Mouse (Mus musculus) heart, adult 2 months (tissue): ENCODE results near the gene Cgref1. TPM values are rescaled to one million over a fixed set of nuclear protein-coding genes. Genes with fewer than 3 reads are reported as not detected.
A peak's percentile ranks its signal among the peaks of the same experiment; 100 is the strongest.

ENCODE experiments used
- DNase-seq, 2 experiments: peaks; one replicate each; pipeline ENCODE4 v3.0.0; 2021
- H3K27ac ChIP-seq: fragments of 200-600 bp; 2 replicates; pipeline ENCODE4 v1.8.1; 2022
- H3K27me3 ChIP-seq: fragments of 200-500 bp; 2 replicates; pipeline ENCODE4 v1.6.1; 2012; ENCODE audit warnings: mild to moderate bottlenecking, low read length, inconsistent platforms, mixed read lengths; ENCODE audit not compliant: control insufficient read depth, insufficient read depth
- H3K36me3 ChIP-seq: fragments of 200-500 bp; 2 replicates; pipeline ENCODE4 v1.6.1; 2012; ENCODE audit warnings: low read length, inconsistent platforms; ENCODE audit not compliant: control insufficient read depth, insufficient read depth
- H3K4me1 ChIP-seq: fragments of 200-500 bp; 2 replicates; pipeline ENCODE4 v1.6.1; 2011; ENCODE audit warnings: low read length; ENCODE audit not compliant: control insufficient read depth, insufficient read depth
- H3K4me3 ChIP-seq: fragments of 200-600 bp; 2 replicates; pipeline ENCODE4 v1.8.1; 2022
- H3K79me2 ChIP-seq: fragments of 200-500 bp; replicated peaks from 2 replicates; pipeline ENCODE4 v1.6.1; 2012; ENCODE audit warnings: mild to moderate bottlenecking, inconsistent platforms, low read length, moderate library complexity, mixed read lengths; ENCODE audit not compliant: control insufficient read depth, insufficient read depth
- H3K9ac ChIP-seq: fragments of 200-500 bp; 2 replicates; pipeline ENCODE4 v1.6.1; 2012; ENCODE audit warnings: low read depth, mild to moderate bottlenecking, control low read depth, inconsistent platforms, low read length, mixed read lengths
- CTCF ChIP-seq: fragments of 200-600 bp; IDR thresholded peaks from 2 replicates; pipeline ENCODE4 v1.8.1; 2022; ENCODE audit warnings: antibody characterized with exemption, mild to moderate bottlenecking, moderate library complexity
- EP300 ChIP-seq: fragments of 200-500 bp; IDR thresholded peaks from 2 replicates; pipeline ENCODE4 v1.6.1; 2011; ENCODE audit warnings: low read depth, low read length, control low read depth; ENCODE audit not compliant: insufficient read depth
- POLR2A ChIP-seq: fragments of 200-500 bp; IDR thresholded peaks from 2 replicates; pipeline ENCODE4 v1.6.1; 2011; ENCODE audit warnings: mild to moderate bottlenecking, low read depth, low read length, control low read depth; ENCODE audit not compliant: insufficient read depth
- WGBS: fragments of 180-500 bp; shearing (Covaris S2); methylation state at CpG from one replicate; pipeline ENCODE4 v1.1.7; 2018; 5-methylcytosine and 5-hydroxymethylcytosine counted together
- intact Hi-C: fragments of 180-260 bp; cut with DNase I; formaldehyde crosslinking; loops from one replicate; pipeline ENCODE4 v1.15.1; 2025
- polyA plus RNA-seq: library from polyadenylated mRNA; depleted of rRNA; stranded (reverse); fragments of >200 nt; gene quantifications from 2 replicates; pipeline ENCODE4 v1.2.3, GENCODE M21; 2012; rRNA removed
- total RNA-seq, 2 experiments: library from RNA; stranded (reverse); gene quantifications; 2 replicates each; pipeline ENCODE4 v1.2.3; 2021

Gene Cgref1
- total and polyA plus RNA-seq, 3 experiments, result 0.30 to 2.0 (median 0.73) TPM

GRCm38 (mm10) chr5:30888337-30889087, 56.9 kb downstream of the Cgref1 start, which contains the start of gene Agbl5:
TSS of gene Agbl5 (plus strand) at chr5:30888694.
- Histone ChIP-seq H3K4me3 (peak within 1 kb of the TSS; percentile 84), H3K4me1 (no peaks in the 10 kb centered on the region), H3K27ac (peak within 1 kb of the TSS; percentile 94), H3K79me2 (no peaks in the 10 kb centered on the region), H3K9ac (peak within 1 kb of the TSS; percentile 78), H3K36me3 (no peaks in the 10 kb centered on the region), H3K27me3 (no peaks in the 10 kb centered on the region)
- WGBS, result 0% methylated on average over 41 of the region's 42 CpGs
- intact Hi-C loops, result loop anchor here (1.0 kb wide), 1 partner anchor 19 kb away; no protein-coding TSS in a partner anchor
- peak; percentile 93 for TF ChIP-seq EP300
- no peak for TF ChIP-seq CTCF
- TF ChIP-seq POLR2A, result peak; percentile 17; the same call in 1 of the 2 replicates
- peak; percentile 91 to 93 for DNase-seq

- DNase-seq, result peak; percentile 91 to 92
- peak overlapping the region; percentile 94 for H3K27ac ChIP-seq
- peak overlapping the region; percentile 84 for H3K4me3 ChIP-seq
- H3K36me3 ChIP-seq, result no peaks in the 10 kb centered on the region
- TF ChIP-seq POLR2A (no peak), EP300 (peak; percentile 91), CTCF (no peak)
- intact Hi-C loops, result loop anchor here (1.0 kb wide), 2 partner anchors 19 kb away; partner anchors contain the start of gene Ost4
- H3K9ac ChIP-seq, result peak overlapping the region; percentile 78
- H3K27me3 ChIP-seq, result no peaks in the 10 kb centered on the region
- under 1% methylated on average over 28 of the region's 28 CpGs for WGBS
- H3K79me2 ChIP-seq, result no peaks in the 10 kb centered on the region
- H3K4me1 ChIP-seq, result no peaks in the 10 kb centered on the region
Measured at GRCm38 (mm10) chr5:30887858-30888336, 57.5 kb downstream of the Cgref1 start.

GRCm38 (mm10) chr5:30887331-30887761, 58.0 kb downstream of the Cgref1 start:
- Histone ChIP-seq H3K9ac (peak overlapping the region; percentile 78), H3K27me3 (no peaks in the 10 kb centered on the region), H3K36me3 (no peaks in the 10 kb centered on the region), H3K79me2 (no peaks in the 10 kb centered on the region), H3K4me1 (no peaks in the 10 kb centered on the region), H3K27ac (peak overlapping the region; percentile 94), H3K4me3 (peak overlapping the region; percentile 77)
- TF ChIP-seq POLR2A, result peak; percentile 32; the same call in 1 of the 2 replicates
- TF ChIP-seq CTCF, result no peak
- 0 out of 2 replicates have a peak, but pooled peaks have one; percentile 13 for TF ChIP-seq EP300
- WGBS, result under 1% methylated on average over 19 of the region's 19 CpGs
- DNase-seq, result peak; percentile 78 to 81
- intact Hi-C loops, result loop anchor here (1.0 kb wide), 1 partner anchor 20 kb away; the partner anchor contains the start of gene Ost4

GRCm38 (mm10) chr5:30886731-30887130, 58.7 kb downstream of the Cgref1 start:
- H3K27ac ChIP-seq, result peak overlapping the region; percentile 94
- intact Hi-C loops, result loop anchor here (1.0 kb wide), 1 partner anchor 21 kb away; the partner anchor contains the start of gene Ost4

GRCm38 (mm10) chr5:30886209-30886608, 59.2 kb downstream of the Cgref1 start:
- no peak for TF ChIP-seq EP300
- no peak for TF ChIP-seq POLR2A
- TF ChIP-seq CTCF, result no peak
- intact Hi-C loops, result no loop called here

More at GRCm38 (mm10) chr5:30886731-30887130, 58.7 kb downstream of the Cgref1 start:
- Histone ChIP-seq H3K36me3 (no peaks in the 10 kb centered on the region), H3K9ac (no peak overlapping the region), H3K4me3 (peak overlapping the region; percentile 77), H3K4me1 (no peaks in the 10 kb centered on the region), H3K79me2 (no peaks in the 10 kb centered on the region), H3K27me3 (no peaks in the 10 kb centered on the region)
- TF ChIP-seq EP300 (no peak), CTCF (no peak)
- DNase-seq, result no peak
- WGBS, result 23% methylated on average over 5 of the region's 5 CpGs

More at GRCm38 (mm10) chr5:30886209-30886608, 59.2 kb downstream of the Cgref1 start:
- Histone ChIP-seq H3K27me3 (no peaks in the 10 kb centered on the region), H3K4me3 (no peak overlapping the region), H3K79me2 (no peaks in the 10 kb centered on the region), H3K4me1 (no peaks in the 10 kb centered on the region), H3K9ac (no peak overlapping the region), H3K27ac (no peak overlapping the region), H3K36me3 (no peaks in the 10 kb centered on the region)
- no peak for DNase-seq
- 29% methylated on average over 4 of the region's 4 CpGs for WGBS

Other genes with a start within 250 kb of the Cgref1 start
- 1 to 10 TPM in 1 of 2 experiments, under 1 TPM in 1; 0.61 to 1.3 TPM for gene Dpysl5, start 234.0 kb downstream of the Cgref1 start, total RNA-seq
- gene Dpysl5, start 234.0 kb downstream of the Cgref1 start, polyA plus RNA-seq, result 0.82 and 1.1 TPM in 2 replicates
- 10 to 100 TPM; 36.5 to 38.2 TPM for gene Mapre3, start 130.9 kb downstream of the Cgref1 start, total RNA-seq
- 49.1 and 52.8 TPM in 2 replicates for gene Mapre3, start 130.9 kb downstream of the Cgref1 start, polyA plus RNA-seq
- 10 to 100 TPM; 34.7 to 37.5 TPM for gene Tmem214, start 77.6 kb downstream of the Cgref1 start, total RNA-seq
- 55.3 and 55.7 TPM in 2 replicates for gene Tmem214, start 77.6 kb downstream of the Cgref1 start, polyA plus RNA-seq
- gene Agbl5, start 56.9 kb downstream of the Cgref1 start, total RNA-seq, result 1 to 10 TPM; 4.3 to 4.8 TPM
- 7.8 and 8.7 TPM in 2 replicates for gene Agbl5, start 56.9 kb downstream of the Cgref1 start, polyA plus RNA-seq
- gene Ost4, start 37.8 kb downstream of the Cgref1 start, total RNA-seq, result 100 to 1,000 TPM; 160 to 161 TPM
- 191 and 208 TPM in 2 replicates for gene Ost4, start 37.8 kb downstream of the Cgref1 start, polyA plus RNA-seq
- 10 to 100 TPM; 21.2 to 21.3 TPM for gene Emilin1, start 32.2 kb downstream of the Cgref1 start, total RNA-seq
- gene Emilin1, start 32.2 kb downstream of the Cgref1 start, polyA plus RNA-seq, result 30.6 and 31.3 TPM in 2 replicates
- gene Khk, start 24.2 kb downstream of the Cgref1 start, total RNA-seq, result 10 to 100 TPM; 22.6 to 29.6 TPM
- 31.8 and 40.9 TPM in 2 replicates for gene Khk, start 24.2 kb downstream of the Cgref1 start, polyA plus RNA-seq
- 10 to 100 TPM; 80.3 to 84.6 TPM for gene Preb, start 14.8 kb upstream of the Cgref1 start, total RNA-seq
- 166 and 189 TPM in 2 replicates for gene Preb, start 14.8 kb upstream of the Cgref1 start, polyA plus RNA-seq
- 1 to 10 TPM; 1.6 TPM for gene Tcf23, start 23.1 kb upstream of the Cgref1 start, total RNA-seq
- gene Tcf23, start 23.1 kb upstream of the Cgref1 start, polyA plus RNA-seq, result 0.44 and 0.57 TPM in 2 replicates
- 10 to 100 TPM; 44.2 to 45.6 TPM for gene Atraid, start 102.7 kb upstream of the Cgref1 start, total RNA-seq
- 100 and 115 TPM in 2 replicates for gene Atraid, start 102.7 kb upstream of the Cgref1 start, polyA plus RNA-seq
- gene Slc5a6, start 103.3 kb upstream of the Cgref1 start, total RNA-seq, result 10 to 100 TPM; 11.8 to 13.2 TPM
- 25.5 and 29.1 TPM in 2 replicates for gene Slc5a6, start 103.3 kb upstream of the Cgref1 start, polyA plus RNA-seq
- 10 to 100 TPM; 11.0 to 14.0 TPM for gene Cad, start 109.2 kb upstream of the Cgref1 start, total RNA-seq
- 18.5 TPM in 2 replicates for gene Cad, start 109.2 kb upstream of the Cgref1 start, polyA plus RNA-seq
- gene Dnajc5g, start 160.7 kb upstream of the Cgref1 start, total RNA-seq, result not detected
- not detected in 2 replicates for gene Dnajc5g, start 160.7 kb upstream of the Cgref1 start, polyA plus RNA-seq
- under 1 TPM in 1 of 2 experiments, not detected in 1; 0.29 TPM for gene Slc30a3, start 162.6 kb upstream of the Cgref1 start, total RNA-seq
- gene Slc30a3, start 162.6 kb upstream of the Cgref1 start, polyA plus RNA-seq, result 0.26 and 0.47 TPM in 2 replicates
- gene Trim54, start 171.1 kb upstream of the Cgref1 start, total RNA-seq, result 100 to 1,000 TPM; 250 to 368 TPM
- gene Trim54, start 171.1 kb upstream of the Cgref1 start, polyA plus RNA-seq, result 186 and 219 TPM in 2 replicates
- gene Ucn, start 193.2 kb upstream of the Cgref1 start, total RNA-seq, result not detected
- not detected in 2 replicates for gene Ucn, start 193.2 kb upstream of the Cgref1 start, polyA plus RNA-seq
- gene Mpv17, start 208.7 kb upstream of the Cgref1 start, total RNA-seq, result 10 to 100 TPM; 46.8 to 50.6 TPM
- 183 and 278 TPM in 2 replicates for gene Mpv17, start 208.7 kb upstream of the Cgref1 start, polyA plus RNA-seq
- gene Gm29609, start 234.3 kb upstream of the Cgref1 start, total RNA-seq, result under 1 TPM; 0.55 to 0.81 TPM
- gene Gm29609, start 234.3 kb upstream of the Cgref1 start, polyA plus RNA-seq, result 2.4 and 2.5 TPM in 2 replicates
- gene Gtf3c2, start 234.6 kb upstream of the Cgref1 start, total RNA-seq, result 10 to 100 TPM; 27.4 to 32.3 TPM
- gene Gtf3c2, start 234.6 kb upstream of the Cgref1 start, polyA plus RNA-seq, result 34.8 and 56.2 TPM in 2 replicates
- 10 to 100 TPM; 58.1 to 63.2 TPM for gene Snx17, start 247.6 kb upstream of the Cgref1 start, total RNA-seq
- 66.8 and 85.1 TPM in 2 replicates for gene Snx17, start 247.6 kb upstream of the Cgref1 start, polyA plus RNA-seq
- gene Eif2b4, start 247.8 kb upstream of the Cgref1 start, total RNA-seq, result 10 to 100 TPM; 48.0 to 50.8 TPM
- gene Eif2b4, start 247.8 kb upstream of the Cgref1 start, polyA plus RNA-seq, result 61.3 and 88.9 TPM in 2 replicates